Mouse (Mus musculus) heart, embryonic 14.5 days (tissue): ENCODE measurements at regions not wholly inside any gene's neighbourhood (a gene's known extent, or its start where the extent isn't known, plus 50 kb on each side); places are given as distances from the start of the nearest gene placed in this dataset.

Experiments used
- ATAC-seq: fragments of 200-750 bp; cut with Nextera tagmentation; 2 replicates; pipeline ENCODE4 v1.8.0; 2017; ENCODE audit warnings: low read depth, moderate TSS enrichment; ENCODE audit not compliant: insufficient number of reproducible peaks, insufficient read depth, low FRiP score
- H3K27ac ChIP-seq, 2 experiments: fragments of 200-500 bp in 1 of 2; fragments of 300-500 bp in 1 of 2; sonication (generic) in 1 of 2; replicated peaks in 1 of 2; 2 replicates each; pipeline ENCODE4 v1.5.1; 2012 to 2014; ENCODE audit warnings: low read depth in 2 of 2, low read length in 2 of 2, control low read depth in 1 of 2, mild to moderate bottlenecking in 1 of 2, mixed read lengths in 1 of 2; ENCODE audit not compliant: control insufficient read depth in 1 of 2, insufficient read depth in 1 of 2
- H3K27me3 ChIP-seq: fragments of 300-500 bp; sonication (generic); 2 replicates; pipeline ENCODE4 v1.6.1; 2014; ENCODE audit warnings: mild to moderate bottlenecking, low read length, control low read depth; ENCODE audit not compliant: control insufficient read depth, insufficient read depth
- H3K36me3 ChIP-seq: fragments of 300-500 bp; sonication (generic); 2 replicates; pipeline ENCODE4 v1.6.1; 2014; ENCODE audit warnings: mild to moderate bottlenecking, control low read depth, low read length, mixed read lengths; ENCODE audit not compliant: control insufficient read depth, insufficient read depth
- H3K4me1 ChIP-seq, 2 experiments: fragments of 200-500 bp in 1 of 2; fragments of 300-500 bp in 1 of 2; sonication (generic) in 1 of 2; 2 replicates each; pipeline ENCODE4 v1.6.1; 2012 to 2014; ENCODE audit warnings: low read length in 2 of 2, control low read depth in 1 of 2, mixed read lengths in 1 of 2; ENCODE audit not compliant: control insufficient read depth in 2 of 2, insufficient read depth in 2 of 2
- H3K4me2 ChIP-seq: fragments of 300-500 bp; sonication (generic); 2 replicates; pipeline ENCODE4 v1.6.1; 2014; ENCODE audit warnings: mild to moderate bottlenecking, low read length
- H3K4me3 ChIP-seq, 2 experiments: fragments of 200-500 bp in 1 of 2; fragments of 300-500 bp in 1 of 2; sonication (generic) in 1 of 2; 2 replicates each; pipeline ENCODE4 v1.5.1; 2012 to 2014; ENCODE audit warnings: low read length in 2 of 2, mild to moderate bottlenecking in 2 of 2, control low read depth in 1 of 2, low read depth in 1 of 2, moderate library complexity in 1 of 2; ENCODE audit not compliant: control insufficient read depth in 1 of 2, insufficient read depth in 1 of 2
- H3K9ac ChIP-seq: fragments of 300-500 bp; sonication (generic); 2 replicates; pipeline ENCODE4 v1.6.1; 2014; ENCODE audit warnings: mild to moderate bottlenecking, low read length
- H3K9me3 ChIP-seq: fragments of 300-500 bp; sonication (generic); 2 replicates; pipeline ENCODE4 v1.6.1; 2016; ENCODE audit warnings: low read length, control low read depth; ENCODE audit not compliant: control insufficient read depth
- WGBS: fragments of 180-500 bp; shearing (Covaris S2); extraction: QIAGEN DNeasy Blood & Tissue Kit; methylation state at CpG from one replicate; pipeline ENCODE4 v1.1.7; 2014; 5-methylcytosine and 5-hydroxymethylcytosine counted together

DNA sequence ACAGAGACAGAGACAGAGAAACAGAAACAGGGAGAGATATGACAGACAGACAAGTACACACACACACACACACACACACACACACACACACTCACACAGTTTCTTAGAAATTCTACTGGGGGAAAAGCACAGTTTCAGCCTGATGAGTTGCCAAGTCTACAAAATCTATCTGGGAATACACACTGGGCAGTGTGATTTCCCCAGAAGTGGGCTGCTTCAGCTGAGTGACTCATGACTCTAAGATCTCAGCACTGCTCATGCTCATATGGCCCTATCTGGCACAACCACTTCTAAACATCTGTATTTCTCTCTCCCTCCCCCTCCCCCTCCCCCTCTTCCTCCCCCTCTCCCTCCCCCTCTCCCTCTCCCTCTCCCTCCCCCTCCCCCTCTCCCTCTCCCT, 204.5 kb upstream of the Foxq1 start:
- no peak overlapping the region for H3K4me3 ChIP-seq
- H3K4me1 ChIP-seq = peaks cover 0 to 3% of the 10 kb centered on the region in 2 experiments; a peak in 2 of 4 replicates
- no peak for ATAC-seq
- H3K27ac ChIP-seq = no peak overlapping the region
- no peaks in the 10 kb centered on the region; the same call in 1 of the 2 replicates for H3K27me3 ChIP-seq
- H3K36me3 ChIP-seq = no peaks in the 10 kb centered on the region
- H3K9me3 ChIP-seq = no peaks in the 10 kb centered on the region
- H3K4me2 ChIP-seq = no peak overlapping the region
- H3K9ac ChIP-seq = no peak overlapping the region

DNA sequence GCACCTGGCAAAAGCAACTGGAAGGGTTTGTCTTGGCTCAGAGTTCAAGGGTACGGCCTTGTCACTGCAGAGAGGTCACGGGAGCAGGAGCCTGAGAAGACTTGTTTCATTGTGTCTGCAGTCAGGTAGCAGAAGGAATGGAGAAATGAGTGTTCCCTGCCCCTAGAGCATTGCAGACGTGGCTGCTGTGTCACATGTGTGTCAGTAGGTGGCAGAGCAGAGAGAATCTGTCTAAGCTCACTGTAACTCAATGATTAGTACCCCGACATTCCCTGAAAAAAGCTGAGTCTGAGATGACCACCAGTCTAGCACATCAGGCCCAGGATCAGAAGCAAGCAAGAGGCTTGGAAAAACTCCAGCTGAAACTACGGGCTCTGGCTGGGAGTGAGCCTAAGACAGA, 203.1 kb upstream of the Foxq1 start:
- Histone ChIP-seq H3K4me3 (no peak overlapping the region), H3K36me3 (no peaks in the 10 kb centered on the region), H3K9me3 (no peaks in the 10 kb centered on the region), H3K4me2 (no peak overlapping the region), H3K4me1 (peaks cover 0 to 3% of the 10 kb centered on the region in 2 experiments; a peak in 2 of 4 replicates), H3K27me3 (no peaks in the 10 kb centered on the region; the same call in 1 of the 2 replicates), H3K9ac (no peak overlapping the region), H3K27ac (no peak overlapping the region)
- WGBS = 78% methylated on average over 5 of the region's 5 CpGs
- ATAC-seq = no peak

DNA sequence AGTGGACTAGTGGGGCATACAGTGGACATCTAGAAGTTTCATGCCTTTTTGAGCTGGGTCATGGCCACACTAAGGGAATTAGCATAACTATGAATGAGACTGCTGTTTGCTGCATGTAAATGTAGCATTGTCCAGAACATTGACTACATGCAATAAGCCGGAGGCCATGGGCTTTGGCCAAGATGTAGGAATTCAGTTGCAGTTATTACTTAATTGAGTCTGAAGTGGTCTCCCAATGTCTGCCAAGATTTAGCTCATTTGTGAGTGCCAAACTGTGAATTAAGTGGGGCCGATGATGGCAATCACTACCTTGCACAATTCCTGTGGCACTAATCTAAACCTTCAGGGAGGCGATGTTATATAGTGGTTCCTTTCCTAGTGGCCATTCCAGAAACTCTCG, 196.6 kb upstream of the Foxq1 start:
- no peak overlapping the region for H3K4me3 ChIP-seq
- H3K36me3 ChIP-seq = no peaks in the 10 kb centered on the region
- no peaks in the 10 kb centered on the region for H3K27me3 ChIP-seq
- no peak overlapping the region for H3K27ac ChIP-seq
- H3K4me2 ChIP-seq = no peak overlapping the region
- H3K9ac ChIP-seq = no peak overlapping the region
- no peak for ATAC-seq
- H3K4me1 ChIP-seq = no peaks in the 10 kb centered on the region
- H3K9me3 ChIP-seq = no peaks in the 10 kb centered on the region
- WGBS = 92% methylated on average over 4 of the region's 4 CpGs

DNA sequence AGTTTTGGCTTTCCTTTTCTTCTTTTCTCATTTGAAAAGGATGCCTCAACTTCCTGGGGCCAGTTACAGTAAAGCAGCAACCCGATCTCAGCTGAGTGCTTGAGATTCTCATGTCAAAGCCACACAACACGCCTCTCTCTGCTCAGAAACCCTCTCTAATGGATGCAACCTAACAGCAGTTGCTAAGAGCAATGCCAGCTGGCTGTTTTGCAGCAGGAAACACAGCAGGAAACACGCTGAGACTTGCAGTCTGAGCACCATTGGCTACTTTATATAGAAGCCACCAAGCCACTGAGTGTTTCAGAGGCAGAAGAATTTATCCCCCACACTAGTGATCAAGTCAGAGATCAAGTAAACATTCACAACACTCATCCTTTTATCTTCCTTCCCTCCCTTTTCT, 193.5 kb upstream of the Foxq1 start:
- Histone ChIP-seq H3K27ac (no peak overlapping the region), H3K36me3 (no peaks in the 10 kb centered on the region), H3K9me3 (no peaks in the 10 kb centered on the region), H3K27me3 (no peaks in the 10 kb centered on the region), H3K9ac (no peak overlapping the region), H3K4me3 (no peak overlapping the region), H3K4me2 (no peak overlapping the region), H3K4me1 (no peaks in the 10 kb centered on the region)
- WGBS = 8% methylated on average over 3 of the region's 3 CpGs
- ATAC-seq = no peak

DNA sequence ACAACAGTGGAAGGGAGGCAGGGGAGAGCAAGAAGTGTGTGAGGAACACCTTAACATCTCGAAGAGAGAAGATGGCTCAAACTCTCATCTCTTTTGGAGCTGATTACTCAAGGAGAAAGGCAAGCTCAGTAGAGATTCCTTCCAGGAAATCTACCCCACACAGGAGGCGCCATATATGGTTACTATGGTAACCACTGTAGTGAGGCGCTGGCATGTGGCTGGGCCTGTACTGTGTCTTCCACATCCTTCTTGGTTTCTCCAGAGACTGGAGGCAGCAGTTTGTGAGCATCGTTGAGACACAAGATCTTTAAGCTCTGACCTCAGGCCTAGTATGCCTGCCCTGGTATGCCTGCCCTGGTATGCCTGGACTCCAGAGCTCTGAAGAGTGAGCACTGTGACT, 191.6 kb upstream of the Foxq1 start:
- Histone ChIP-seq H3K27ac (no peak overlapping the region), H3K9ac (no peak overlapping the region), H3K27me3 (no peaks in the 10 kb centered on the region), H3K4me2 (no peak overlapping the region), H3K4me1 (no peaks in the 10 kb centered on the region), H3K4me3 (no peak overlapping the region), H3K36me3 (no peaks in the 10 kb centered on the region), H3K9me3 (no peaks in the 10 kb centered on the region)
- 67% methylated on average over 4 of the region's 4 CpGs for WGBS
- ATAC-seq = no peak

DNA sequence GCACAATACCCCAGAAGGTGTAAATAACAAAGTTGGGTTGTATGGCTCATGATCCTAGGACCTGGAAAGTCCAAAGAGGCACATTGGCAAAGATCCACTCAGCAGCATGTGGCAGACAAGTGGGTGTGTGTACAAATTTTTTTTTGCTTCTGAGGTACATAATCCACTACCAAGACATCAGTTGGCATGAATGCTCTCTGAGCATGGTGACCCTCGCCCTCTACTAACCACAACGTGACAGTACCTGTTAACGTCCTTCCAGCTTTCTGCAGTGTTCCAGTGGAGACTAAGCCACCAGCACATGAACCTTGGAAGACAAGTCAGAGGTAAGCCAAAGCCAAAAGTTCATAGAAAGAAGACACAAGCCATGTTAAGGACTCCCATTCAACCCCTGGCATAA, 188.7 kb upstream of the Foxq1 start:
- Histone ChIP-seq H3K27me3 (no peaks in the 10 kb centered on the region), H3K36me3 (no peaks in the 10 kb centered on the region), H3K9me3 (no peaks in the 10 kb centered on the region), H3K4me1 (no peaks in the 10 kb centered on the region), H3K9ac (no peak overlapping the region), H3K4me3 (no peak overlapping the region), H3K4me2 (no peak overlapping the region), H3K27ac (no peak overlapping the region)
- WGBS = 80% methylated on average over 3 of the region's 3 CpGs
- ATAC-seq = no peak

DNA sequence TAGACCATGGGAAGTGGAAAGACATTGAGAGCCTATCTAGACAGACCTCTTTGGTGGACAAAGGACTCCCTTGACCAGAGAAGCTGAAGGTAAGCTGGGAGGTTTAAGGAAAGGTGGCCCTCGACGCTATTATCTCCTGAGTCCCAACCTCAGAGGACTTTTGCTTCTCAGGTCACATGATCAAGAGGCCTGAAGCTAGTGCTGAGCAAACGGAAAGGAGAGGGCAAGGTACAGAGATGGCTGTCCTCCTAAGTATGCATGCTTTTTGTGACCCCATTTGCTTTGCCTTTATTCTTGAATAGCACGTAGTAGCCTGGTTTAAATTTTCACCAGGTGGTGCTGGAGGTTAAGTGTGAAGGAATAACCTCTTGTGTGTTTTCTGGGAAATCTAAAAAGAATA, 186.8 kb upstream of the Foxq1 start:
- no peak overlapping the region for H3K27ac ChIP-seq
- ATAC-seq = no peak
- 73% methylated on average over 4 of the region's 4 CpGs for WGBS

DNA sequence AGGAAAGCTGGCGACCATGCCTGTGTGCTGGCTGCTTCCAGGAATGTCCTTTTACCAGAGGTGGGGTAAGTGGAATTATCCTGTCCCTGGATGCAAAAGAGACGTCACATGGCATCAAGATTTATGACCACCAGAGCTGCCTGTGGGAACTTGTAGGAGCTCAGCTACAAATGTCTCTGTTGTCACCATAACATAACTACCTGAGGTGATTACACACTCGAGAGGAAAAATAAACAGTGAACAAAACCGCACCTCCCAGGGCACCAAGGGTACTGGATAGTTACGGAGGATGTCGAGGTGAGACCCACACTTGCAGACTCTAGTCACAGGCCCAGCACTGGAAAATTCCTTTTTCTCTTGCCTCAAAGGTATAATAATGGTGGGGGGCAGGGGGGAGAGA, 185.1 kb upstream of the Foxq1 start:
- ATAC-seq = no peak
- Histone ChIP-seq H3K36me3 (no peaks in the 10 kb centered on the region), H3K9me3 (no peaks in the 10 kb centered on the region), H3K4me2 (no peak overlapping the region), H3K27me3 (no peaks in the 10 kb centered on the region), H3K4me1 (no peaks in the 10 kb centered on the region), H3K9ac (no peak overlapping the region), H3K4me3 (no peak overlapping the region), H3K27ac (no peak overlapping the region)
- 72% methylated on average over 6 of the region's 6 CpGs for WGBS

More for the DNA sequence above, 186.8 kb upstream of the Foxq1 start:
- Histone ChIP-seq H3K9me3 (no peaks in the 10 kb centered on the region), H3K4me1 (no peaks in the 10 kb centered on the region), H3K36me3 (no peaks in the 10 kb centered on the region), H3K9ac (no peak overlapping the region), H3K4me3 (no peak overlapping the region), H3K4me2 (no peak overlapping the region), H3K27me3 (no peaks in the 10 kb centered on the region)
